Mouse (Mus musculus): ENCODE results near the gene Hist1h4h.
A peak's percentile ranks its signal among the peaks of the same experiment; 100 is the strongest.

Hist1h4h gene

DNA sequence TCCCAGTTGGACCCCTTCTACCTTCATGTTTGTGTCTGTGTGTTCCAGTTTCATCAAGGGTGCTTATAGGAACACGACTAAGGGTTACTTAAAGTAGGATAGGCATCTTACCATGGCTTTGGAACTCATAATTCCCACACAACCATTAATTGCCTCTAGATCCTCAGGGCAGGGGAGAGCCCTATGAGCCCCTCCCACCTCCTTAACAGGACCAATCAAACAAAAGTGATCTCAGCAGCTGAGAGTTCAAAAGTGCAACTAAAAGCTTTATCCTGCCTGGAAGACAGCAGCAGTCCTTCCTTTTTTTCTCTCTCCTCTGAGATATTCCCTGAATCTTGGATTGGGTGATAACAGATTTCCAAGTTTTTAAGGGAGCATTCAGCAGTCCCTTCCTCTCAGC, 20.7 kb upstream of the Hist1h4h start:
- DNase-seq (ENCODE audit: low read depth, low spot score): no peak

DNA sequence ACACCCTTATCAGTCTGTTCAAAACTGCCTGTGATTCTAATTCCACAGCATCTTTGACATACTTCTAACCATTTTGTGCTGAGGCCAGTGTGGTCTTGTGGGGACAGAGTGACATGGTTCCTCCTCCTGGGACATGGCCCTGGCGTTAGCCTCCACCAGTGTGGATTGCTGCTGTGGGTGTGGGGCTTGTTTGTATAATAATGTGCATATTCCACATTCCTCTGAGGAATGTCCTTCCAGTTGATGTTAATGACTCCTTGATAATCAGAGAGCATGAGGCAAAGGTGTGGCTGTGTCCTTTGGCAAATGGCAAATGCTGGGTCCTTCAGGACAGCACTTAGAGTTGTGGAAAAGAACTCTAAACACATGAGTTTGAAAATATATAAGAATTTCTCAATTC, 17.3 kb upstream of the Hist1h4h start:
- DNase-seq (ENCODE audit: low read depth, low spot score): no peak

DNA sequence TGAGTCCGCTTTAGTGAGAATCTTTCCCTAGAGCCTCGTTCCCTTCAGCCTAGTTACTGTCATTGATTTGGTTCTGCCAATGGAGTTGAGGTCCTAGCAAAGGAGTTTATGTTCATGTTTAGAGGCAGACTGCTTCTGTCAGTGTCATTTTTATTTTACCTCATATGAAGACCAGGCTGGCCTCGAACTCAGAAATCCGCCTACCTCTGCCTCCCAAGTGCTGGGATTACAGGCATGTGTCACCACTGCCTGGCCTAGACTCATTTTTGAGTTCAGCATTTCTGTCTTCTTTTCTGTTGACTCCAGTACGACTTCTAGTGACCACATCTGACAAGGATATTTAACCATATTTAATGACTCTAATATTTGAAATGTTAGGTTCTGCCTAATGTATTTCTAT, 15.6 kb upstream of the Hist1h4h start:
- no peak for DNase-seq (ENCODE audit: low read depth, low spot score)

DNA sequence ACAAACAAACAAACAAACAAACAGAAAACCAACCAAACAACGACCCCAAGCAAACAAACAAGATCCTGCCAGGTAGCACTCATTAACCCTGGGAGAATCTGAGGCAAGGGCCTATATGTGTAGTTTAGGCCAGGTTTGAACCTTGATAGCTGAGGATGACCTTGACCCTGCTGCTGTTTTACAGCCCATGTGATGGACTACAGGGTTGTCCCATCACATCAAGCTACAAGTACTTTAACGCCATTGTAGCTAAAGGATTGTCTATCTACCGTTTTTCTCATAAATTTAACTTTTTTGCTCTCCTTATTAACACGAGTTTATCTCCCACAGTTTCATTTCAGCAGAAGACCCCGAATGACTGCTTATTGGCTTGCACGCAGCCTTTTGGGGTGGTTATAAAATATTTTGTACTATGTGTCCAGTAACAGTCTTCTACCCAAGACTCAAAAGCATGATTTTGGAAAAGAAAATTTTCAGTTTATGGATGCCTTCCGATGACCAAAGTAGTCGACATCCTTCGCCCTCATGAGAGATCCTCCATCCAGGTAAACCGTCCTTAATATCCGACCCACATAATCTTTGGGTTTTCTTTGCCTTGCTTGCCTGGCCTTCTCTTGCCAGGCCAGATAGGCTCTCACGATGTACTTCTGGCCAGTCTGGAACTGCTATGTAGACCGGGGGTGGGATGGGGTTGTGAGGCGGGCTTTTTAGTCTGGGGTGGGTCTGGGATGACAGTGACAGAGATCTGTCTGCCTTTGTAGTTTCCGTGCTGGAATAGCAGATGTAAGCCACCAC, 14.8 kb upstream of the Hist1h4h start:
- DNase-seq (ENCODE audit: low read depth, low spot score): no peak

DNA sequence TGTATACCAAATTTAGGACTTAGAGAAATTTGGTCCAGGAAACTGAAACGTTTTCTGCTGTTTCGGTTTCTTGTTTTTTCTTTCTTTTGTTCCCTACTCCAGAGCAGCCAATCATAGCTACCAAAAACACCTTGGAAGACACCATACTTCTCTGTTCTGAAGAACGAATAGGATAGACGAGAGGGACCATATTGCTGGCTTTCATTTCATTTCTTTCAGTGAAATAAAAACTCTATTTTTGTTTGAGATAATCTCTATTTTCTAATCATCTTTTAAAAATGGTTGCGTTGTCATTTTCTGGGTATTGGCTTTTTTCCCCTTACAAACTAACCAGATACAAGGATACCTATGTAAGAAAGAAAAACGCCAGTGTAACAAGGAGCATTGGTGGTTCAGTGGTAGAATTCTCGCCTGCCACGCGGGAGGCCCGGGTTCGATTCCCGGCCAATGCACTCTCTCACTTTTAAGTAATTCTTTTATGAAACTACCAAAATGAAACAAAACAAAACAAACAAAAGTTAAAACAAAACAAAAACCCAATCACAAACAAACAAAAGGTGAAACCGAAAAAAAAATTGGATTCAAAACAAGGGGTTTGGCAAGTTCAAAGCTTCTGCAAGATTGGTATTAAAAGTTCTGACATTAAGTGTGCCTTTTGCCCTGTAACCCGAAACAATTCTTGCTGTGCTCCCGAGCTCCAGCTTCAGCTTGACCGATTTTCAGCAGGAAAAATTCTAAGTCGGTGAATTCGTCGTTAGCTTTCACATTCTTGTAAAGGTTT, 13.8 kb upstream of the Hist1h4h start:
- peak; percentile 88 for DNase-seq (ENCODE audit: low read depth, low spot score)

DNA sequence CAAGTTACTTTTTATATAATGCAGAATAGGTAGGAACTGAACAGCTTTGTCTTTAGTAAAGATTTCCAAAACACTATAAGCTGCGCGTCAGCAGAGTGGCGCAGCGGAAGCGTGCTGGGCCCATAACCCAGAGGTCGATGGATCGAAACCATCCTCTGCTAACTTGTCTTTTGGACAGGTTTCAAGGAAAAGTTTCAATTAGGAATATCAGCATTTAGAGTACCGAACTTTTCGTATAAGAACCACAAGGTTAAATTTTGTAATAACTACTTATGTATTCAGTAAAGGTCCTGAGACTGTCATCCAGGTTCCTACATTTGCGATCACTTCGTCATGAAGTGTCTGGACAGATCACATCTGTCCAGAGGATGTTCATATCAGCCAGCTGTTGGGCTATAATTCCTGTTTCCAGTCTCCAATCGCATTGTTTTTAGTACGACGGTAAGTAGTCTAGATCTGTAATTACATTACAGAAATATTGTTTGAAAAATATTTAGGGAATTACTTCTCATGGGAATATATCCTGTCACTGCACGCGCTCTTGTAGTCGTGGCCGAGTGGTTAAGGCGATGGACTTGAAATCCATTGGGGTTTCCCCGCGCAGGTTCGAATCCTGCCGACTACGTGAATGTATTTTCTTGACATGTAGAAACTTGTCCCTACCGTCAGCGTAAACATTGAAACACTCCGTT, 13.1 kb upstream of the Hist1h4h start:
- DNase-seq (ENCODE audit: low read depth, low spot score): peak; percentile 89

DNA sequence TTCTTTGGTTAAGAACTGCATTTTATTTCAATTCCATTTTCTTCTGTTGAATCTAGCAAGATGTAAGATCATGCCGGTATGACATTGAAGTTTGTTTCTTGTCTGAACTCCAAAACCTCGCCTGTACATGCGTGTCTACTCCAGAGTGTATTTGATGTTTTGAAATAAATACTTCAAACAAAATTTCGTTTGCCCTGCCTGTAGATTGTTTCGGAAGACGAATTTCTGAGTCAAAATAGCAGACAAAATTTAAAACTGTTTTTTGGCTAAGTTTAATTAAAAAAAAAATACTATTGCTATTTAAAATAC, 12.6 kb upstream of the Hist1h4h start:
- no peak for DNase-seq (ENCODE audit: low read depth, low spot score)

DNA sequence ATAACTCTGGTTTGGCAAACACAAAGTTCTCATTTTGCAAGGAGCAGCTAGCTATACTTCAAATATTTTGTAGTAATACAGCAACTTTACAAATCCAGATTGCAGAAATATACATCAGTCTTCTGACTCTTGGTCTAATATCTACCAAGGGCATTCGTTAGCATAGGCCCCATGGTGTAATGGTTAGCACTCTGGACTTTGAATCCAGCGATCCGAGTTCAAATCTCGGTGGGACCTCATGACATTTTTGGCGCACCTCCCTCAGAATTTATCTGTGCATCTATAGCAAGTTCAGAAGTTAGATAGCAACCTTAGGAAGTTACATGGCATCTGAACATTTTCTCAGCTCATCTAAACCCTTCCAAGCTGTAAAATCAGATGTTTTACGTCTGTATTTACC, 12.0 kb upstream of the Hist1h4h start:
- DNase-seq (ENCODE audit: low read depth, low spot score): peak; percentile 85

DNA sequence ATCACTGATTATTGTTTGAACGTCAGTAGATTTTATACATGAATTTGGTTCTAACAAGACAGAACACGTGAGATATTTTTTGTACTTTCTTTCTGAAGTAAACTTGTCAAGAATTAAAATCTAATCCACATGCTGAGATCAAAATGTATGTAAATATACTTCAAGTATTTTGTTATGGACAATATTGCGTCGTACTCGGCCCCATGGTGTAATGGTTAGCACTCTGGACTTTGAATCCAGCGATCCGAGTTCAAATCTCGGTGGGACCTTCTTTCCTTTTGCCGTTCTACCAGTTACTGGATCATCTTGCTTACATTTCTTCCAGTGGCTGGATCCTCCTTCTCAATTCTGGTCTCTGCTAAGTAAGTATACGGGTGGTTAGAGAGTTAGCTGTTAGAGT, 11.4 kb upstream of the Hist1h4h start:
- peak; percentile 83 for DNase-seq (ENCODE audit: low read depth, low spot score)

DNA sequence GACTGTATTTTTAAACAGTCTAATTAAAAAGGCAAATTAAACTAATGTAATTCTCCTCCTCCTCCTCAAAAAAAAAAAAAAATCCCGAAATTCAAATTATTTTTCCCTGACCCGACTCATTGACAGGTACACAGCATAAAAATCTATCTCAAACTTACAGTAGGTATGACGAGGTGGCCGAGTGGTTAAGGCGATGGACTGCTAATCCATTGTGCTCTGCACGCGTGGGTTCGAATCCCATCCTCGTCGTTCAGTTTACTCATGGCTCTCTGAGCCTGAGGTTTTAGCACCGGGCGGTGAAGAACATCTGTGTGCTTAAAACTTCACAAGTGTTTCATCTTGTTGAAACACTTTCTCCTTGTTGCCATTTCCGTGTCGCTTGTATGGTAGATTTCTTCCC, 9.1 kb upstream of the Hist1h4h start:
- peak; percentile 83 for DNase-seq (ENCODE audit: low read depth, low spot score)

DNA sequence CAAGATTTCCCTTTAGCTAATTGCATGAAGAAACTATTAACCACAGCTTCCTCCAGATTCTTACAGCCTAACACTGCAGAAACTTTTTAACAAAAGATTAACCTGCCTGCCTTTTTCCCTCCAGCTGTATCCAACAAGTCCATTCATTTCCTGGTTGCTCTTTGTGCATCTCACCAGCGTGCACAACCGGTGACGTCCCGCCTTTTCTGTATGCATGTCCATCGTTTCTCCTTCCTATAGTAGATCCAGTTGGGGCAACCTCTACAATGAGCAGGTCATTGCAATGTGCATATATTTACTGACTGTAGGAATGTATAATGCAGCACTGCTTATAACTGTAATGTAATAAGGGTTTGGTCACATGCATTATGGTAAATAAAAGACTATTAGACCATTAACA, 6.9 kb upstream of the Hist1h4h start:
- no peak for DNase-seq (ENCODE audit: low read depth, low spot score)

DNA sequence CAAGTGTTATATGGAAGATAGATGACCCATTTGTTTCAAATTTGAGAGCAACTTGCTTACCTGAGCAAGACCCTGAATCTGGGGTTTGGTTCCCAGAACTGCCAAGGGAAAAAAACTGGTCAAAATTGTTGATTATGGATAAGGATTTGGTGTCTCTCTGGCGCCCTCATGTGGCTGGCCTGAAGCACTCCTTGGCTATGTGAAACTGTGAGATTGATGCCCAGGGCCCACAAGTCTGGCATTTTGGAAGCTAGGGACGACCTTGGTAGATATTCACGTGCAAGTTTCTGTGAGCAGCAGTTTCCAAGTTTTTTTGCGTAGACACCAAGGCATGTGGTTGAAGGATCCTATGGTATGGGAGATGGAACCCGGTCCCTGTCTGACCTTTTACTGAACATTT, 6.2 kb upstream of the Hist1h4h start:
- DNase-seq (ENCODE audit: low read depth, low spot score): peak; percentile 81

DNA sequence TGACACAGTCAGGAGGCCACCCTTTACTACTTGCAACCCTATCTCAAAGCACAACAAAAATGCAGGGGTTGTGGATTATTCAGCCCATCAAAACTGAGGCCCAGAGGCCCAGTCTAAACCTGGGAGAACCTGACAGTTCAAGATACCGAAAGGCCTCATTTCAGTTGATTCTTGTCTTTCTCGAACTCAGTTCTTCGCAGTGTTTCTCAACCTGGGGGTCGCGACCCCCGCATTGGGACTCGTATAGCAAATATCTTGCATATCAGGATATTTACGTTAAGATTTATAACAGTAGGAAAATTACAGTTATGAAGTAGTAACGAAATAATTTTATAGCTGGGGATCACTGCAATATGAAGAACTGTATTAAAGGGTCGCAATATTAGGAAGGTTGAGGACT, 4.9 kb upstream of the Hist1h4h start:
- DNase-seq (ENCODE audit: low read depth, low spot score): no peak

DNA sequence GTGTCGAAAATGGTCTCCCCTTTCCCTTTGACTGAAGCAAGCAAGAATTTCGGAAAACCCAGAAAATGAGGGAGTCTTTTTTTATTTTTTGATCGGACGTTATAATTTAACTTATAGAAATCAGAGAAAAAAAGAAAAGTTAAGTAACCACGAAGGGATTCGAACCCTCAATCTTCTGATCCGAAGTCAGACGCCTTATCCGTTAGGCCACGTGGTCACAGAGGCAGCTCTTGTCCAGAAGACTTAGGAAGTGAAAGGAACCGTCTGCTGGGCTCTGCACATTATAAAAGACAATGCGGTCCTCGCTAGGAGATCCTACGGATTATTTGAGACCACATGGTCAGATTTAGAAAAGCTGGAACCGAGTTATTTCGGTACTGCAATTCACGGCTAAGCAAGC, 4.5 kb upstream of the Hist1h4h start:
- DNase-seq (ENCODE audit: low read depth, low spot score): peak; percentile 89

DNA sequence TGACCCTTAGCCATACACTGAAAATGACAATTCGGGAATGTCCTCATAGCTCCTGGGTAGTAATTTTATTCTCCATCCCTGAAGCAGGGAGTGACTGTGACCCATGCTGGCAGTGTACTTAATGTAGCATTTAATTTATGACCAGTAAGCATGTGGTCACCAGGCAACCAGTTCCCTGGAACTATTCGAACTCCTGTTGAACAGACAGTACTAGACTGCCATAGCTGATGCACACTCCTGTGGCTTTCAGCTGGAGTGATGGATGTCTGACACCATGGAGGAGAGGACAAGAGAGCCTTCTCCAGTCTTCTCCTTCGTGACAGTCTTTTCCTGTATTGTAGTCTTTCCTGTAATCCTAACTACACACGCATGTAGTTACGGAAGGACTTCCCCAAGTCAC, 1.8 kb upstream of the Hist1h4h start:
- DNase-seq (ENCODE audit: low read depth, low spot score): no peak

DNA sequence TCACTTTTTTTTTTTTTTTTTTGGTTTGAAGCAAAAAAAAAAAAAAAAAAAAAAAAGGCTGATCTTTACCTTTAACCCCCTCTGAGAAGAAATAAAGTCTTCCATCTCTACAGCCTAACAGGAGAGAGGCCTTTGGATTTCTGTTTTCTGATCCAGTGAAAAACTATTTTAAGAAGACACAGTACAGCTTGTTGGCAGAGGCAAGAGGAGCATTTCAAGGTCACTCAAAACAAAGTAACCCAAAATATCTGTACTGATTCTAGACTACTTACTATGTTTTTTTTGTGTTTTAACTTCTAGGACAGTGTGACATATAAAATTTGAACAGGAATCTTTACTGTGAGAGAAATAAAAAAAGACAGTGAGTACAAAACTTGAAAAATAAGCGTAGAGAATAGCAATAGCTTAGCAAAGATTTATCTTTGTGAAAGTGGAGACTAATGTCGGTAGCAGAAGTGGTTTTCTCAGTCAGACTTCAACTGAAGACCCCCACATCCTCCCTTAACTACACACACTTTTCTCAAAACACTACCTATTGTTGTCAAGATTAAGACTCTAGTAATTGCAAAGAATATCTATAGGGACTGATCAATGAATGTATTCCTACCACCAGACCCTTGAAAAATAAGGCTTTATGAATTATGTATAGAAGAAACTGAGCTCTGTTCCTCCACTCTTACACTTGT, 1.2 kb upstream of the Hist1h4h start:
- no peak for DNase-seq (ENCODE audit: low read depth, low spot score)

DNA sequence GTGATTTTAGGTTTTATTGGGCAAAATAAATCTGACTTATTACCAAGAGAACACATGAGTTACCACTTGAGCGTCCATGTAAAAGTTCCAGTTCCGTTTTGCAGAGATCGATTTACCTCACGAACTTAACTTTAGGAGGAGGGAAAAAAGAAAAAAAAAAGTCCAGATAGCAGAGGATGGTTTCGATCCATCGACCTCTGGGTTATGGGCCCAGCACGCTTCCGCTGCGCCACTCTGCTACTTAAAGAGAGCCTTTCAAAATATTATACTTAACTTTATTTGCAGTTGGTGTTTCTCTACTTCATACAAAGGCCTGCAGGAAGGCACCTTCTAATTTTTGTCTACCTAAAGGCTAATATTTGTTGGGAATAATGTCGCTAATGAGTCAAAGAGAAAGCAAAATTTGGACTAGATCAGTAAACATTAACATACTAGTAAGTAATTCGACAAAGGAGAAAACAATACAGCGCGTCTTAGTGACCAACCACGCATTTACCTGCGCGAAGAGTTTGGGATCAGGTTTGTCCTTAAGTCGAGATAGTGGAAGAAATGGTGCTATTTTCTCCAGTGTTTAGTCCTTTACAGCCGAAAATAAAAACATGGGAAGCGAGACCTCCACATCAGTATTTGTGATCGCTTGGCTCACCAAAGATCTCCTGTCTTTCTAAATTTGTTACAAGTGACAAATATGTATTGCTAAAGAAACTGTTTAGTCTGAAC, 509 bp upstream of the Hist1h4h start:
- peak; percentile 86 for DNase-seq (ENCODE audit: low read depth, low spot score)

DNA sequence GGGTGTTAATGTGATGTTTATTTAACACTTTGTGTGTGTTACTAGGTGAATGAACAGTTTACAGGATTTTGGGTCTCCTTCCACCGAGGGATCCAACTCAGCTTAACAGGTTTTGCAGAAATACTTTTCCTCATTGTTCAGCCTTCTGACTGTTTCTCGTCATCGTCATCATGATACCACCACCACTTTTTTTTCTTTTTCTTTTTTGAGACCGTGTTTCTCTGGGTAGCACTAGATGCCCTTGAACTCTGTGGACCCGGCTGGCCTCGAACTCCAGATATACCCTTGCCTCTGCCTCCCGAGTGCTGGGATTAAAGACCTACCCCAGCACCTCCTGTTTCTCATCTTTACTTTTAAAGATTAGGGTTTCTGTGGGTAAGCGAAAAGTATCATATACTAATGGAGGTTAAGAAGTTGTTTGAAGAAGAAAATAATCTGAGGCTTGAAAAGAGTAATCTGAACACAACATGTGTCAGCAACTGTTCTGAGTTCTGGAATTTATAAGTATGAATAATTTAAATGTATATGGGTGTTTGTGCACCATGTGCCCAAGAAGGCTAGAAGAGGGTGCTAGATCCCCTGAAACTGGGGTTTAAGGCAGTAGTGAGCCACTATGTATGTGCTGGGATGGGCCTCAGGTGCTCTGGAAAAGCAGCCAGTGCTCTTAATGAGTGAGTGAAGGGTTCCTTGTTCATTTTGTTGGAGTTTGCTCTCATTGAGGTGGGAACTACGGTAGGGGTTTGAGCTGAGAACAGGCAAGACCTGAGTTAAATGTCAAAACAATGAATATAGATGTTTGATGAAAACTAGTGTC, 1.6 kb downstream of the Hist1h4h start:
- DNase-seq (ENCODE audit: low read depth, low spot score): peak; percentile 20

DNA sequence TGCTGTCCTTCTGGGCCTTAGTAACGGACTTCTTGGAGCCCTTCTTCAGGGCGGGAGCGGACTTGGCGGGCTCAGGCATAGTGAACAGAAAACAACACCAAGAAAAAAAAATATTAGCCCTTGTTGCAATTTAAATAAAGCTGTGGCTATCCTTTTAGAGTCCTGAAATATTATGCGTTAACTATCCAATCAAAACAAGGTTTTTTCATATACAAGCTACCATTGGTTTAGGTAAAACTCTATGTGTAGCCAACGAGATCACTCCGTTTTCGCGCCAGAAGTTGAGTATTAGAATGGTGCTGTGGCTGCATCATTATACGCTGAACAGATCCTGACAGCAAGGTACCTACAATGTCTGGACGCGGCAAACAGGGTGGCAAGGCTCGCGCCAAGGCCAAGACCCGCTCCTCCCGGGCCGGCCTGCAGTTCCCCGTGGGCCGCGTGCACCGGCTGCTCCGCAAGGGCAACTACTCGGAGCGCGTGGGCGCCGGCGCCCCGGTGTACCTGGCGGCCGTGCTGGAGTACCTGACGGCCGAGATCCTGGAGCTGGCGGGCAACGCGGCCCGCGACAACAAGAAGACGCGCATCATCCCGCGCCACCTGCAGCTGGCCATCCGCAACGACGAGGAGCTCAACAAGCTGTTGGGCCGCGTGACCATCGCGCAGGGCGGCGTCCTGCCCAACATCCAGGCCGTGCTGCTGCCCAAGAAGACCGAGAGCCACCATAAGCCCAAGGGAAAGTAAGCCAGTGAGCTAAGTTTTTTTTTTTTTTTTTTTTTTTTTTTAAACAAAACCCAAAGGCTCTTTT, 2.9 kb downstream of the Hist1h4h start, which contains the start of gene Hist1h2af:
Gene Hist1h2af (plus strand): TSS at position 347 of the 808 bp plus-strand sequence.
- peak; percentile 80 for DNase-seq (ENCODE audit: low read depth, low spot score)
